Mouse (Mus musculus): ENCODE results near the gene Nol3. TPM values are rescaled to one million over a fixed set of nuclear protein-coding genes. Genes with fewer than 3 reads are reported as not detected.

Gene Nol3
- polyA plus RNA-seq, 1 experiment from 2014 or later: 2.8 TPM

DNA sequence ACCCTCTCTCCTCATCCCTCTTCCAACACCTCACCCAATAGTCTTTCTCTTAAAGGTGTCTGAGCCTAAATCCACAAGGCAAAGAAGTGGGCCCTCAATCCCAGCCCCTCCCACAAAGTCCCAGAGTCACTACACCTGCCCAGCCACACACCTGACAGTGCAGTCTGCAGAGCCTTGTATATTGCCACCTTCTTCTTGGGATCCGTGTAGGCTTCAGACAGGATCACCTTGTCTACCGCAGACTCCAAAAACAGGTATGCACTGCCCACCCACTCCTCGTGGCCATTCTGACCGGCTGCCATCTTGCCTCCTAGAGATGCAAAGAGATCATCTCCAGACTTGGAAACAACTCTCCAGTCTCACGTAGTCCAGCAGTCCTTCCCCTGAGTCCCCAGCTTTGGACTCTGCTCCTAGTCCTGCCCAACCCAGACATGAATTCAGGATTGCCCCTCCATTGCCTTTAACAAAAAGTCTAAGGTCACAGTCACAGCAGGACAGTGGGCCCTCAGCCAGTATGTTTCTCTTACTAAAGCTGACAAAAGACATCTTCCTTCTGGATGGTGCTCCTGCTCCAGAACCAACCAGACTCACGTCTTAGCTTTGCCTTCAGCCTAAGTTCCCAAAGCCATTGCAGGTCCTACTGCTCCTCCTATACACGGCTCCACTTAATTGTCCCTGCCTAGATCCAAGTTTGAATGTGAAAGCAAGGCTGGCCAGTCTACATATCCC lies 15.4 kb upstream of the Nol3 start:
- Histone ChIP-seq H3K9me3 (ENCODE audit: control insufficient read depth, low read length) (peaks cover 2% of the 10 kb centered on the region; the same call in 1 of the 2 replicates), H3K36me3 (ENCODE audit: control insufficient read depth, insufficient read depth) (no peaks in the 10 kb centered on the region), H3K4me1 (replicated peaks; ENCODE audit: control insufficient read depth, insufficient read depth, low read length) (peaks cover 24% of the 10 kb centered on the region), H3K27me3 (replicated peaks; ENCODE audit: control insufficient read depth, insufficient read depth, low read length) (peaks cover 60% of the 10 kb centered on the region), H3K27ac (ENCODE audit: low read length) (no peak overlapping the region), H3K4me2 (ENCODE audit: low read length) (no peak overlapping the region), H3K4me3 (replicated peaks; ENCODE audit: low read length) (no peak overlapping the region), H3K9ac (replicated peaks; ENCODE audit: low read depth, low read length) (no peak overlapping the region)
- 58% methylated on average over 7 of the region's 7 CpGs for whole genome bisulfite sequencing
- ATAC-seq: no peak

DNA sequence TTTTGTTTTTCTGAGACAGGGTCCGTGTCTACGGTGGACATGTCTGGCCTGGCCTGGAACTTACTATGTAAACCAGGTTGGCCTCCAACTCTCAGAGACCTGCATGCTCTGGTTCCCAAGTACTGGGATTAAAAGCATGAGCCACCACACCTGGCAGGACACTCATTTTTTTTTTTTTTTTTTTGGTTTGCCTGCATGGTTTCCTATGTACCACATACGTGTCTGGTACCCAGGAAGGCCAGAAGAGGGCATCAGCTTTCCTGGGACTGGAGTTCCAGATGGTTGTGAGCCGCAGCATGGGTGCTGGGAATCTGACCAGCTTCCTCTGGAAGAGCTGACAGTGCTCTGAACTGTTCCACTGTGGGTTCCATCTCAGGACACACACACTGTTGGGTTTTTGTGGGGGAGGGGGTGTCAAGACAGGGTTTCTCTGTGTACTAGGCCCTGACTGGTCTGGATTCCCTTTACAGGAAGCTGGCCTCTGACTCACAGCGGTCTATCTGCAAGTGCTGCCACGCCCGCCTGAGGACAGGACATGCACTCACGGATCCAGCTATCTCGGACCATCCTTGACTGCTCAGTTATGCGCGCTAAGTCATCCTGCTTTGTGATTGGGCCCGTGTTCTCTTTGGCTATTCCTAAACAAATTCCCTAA lies 14.5 kb upstream of the Nol3 start:
- no peaks in the 10 kb centered on the region for H3K36me3 ChIP-seq (ENCODE audit: control insufficient read depth, insufficient read depth)
- WGBS: 87% methylated on average over 12 of the region's 12 CpGs
- H3K27me3 ChIP-seq (replicated peaks; ENCODE audit: control insufficient read depth, insufficient read depth, low read length): peaks cover 66% of the 10 kb centered on the region
- H3K9ac ChIP-seq (replicated peaks; ENCODE audit: low read depth, low read length): no peak overlapping the region
- no peak for ATAC-seq
- peaks cover 5% of the 10 kb centered on the region for H3K9me3 ChIP-seq (ENCODE audit: control insufficient read depth, low read length)
- peaks cover 24% of the 10 kb centered on the region for H3K4me1 ChIP-seq (replicated peaks; ENCODE audit: control insufficient read depth, insufficient read depth, low read length)
- H3K27ac ChIP-seq (ENCODE audit: low read length): no peak overlapping the region
- no peak overlapping the region for H3K4me2 ChIP-seq (ENCODE audit: low read length)
- H3K4me3 ChIP-seq (replicated peaks; ENCODE audit: low read length): no peak overlapping the region

DNA sequence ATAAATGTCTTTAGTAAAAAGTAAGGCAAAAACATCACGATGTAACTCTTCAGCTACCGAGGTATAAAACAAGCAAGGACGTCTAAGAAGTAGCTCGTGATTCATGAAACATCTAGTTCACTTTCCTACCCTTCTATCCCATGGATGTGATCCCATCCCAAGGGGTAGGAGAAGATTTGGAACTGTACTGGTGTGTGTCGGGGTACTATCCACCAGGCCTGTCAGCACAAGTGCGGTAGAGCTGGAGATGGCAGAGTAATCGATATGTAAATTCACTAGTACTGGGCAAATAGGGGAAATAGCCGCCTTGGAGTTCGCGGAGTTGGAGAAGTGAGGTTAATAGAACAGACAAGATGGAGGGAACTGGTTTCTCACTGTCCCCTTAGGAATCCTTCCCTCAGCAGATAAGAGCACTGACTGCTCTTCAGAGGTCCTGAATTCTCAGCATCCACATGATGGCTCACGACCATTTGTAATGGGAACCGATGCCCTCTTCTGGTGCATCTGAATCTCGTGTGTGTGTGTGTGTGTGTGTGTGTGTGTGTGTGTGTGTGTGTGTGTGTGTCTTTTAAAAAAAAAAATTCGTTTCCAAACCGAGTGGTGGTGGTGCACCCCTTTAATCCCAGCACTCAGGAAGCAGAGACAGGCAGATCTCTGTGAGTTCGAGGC lies 12.6 kb upstream of the Nol3 start:
- Histone ChIP-seq H3K9me3 (ENCODE audit: control insufficient read depth, low read length) (peaks cover 5% of the 10 kb centered on the region), H3K4me1 (replicated peaks; ENCODE audit: control insufficient read depth, insufficient read depth, low read length) (peaks cover 29% of the 10 kb centered on the region), H3K27me3 (replicated peaks; ENCODE audit: control insufficient read depth, insufficient read depth, low read length) (peaks cover 78% of the 10 kb centered on the region), H3K4me2 (ENCODE audit: low read length) (no peak overlapping the region), H3K36me3 (ENCODE audit: control insufficient read depth, insufficient read depth) (no peaks in the 10 kb centered on the region), H3K9ac (replicated peaks; ENCODE audit: low read depth, low read length) (no peak overlapping the region), H3K27ac (ENCODE audit: low read length) (no peak overlapping the region), H3K4me3 (replicated peaks; ENCODE audit: low read length) (no peak overlapping the region; the same call in 1 of the 2 replicates)
- WGBS: 38% methylated on average over 16 of the region's 16 CpGs
- ATAC-seq: no peak

DNA sequence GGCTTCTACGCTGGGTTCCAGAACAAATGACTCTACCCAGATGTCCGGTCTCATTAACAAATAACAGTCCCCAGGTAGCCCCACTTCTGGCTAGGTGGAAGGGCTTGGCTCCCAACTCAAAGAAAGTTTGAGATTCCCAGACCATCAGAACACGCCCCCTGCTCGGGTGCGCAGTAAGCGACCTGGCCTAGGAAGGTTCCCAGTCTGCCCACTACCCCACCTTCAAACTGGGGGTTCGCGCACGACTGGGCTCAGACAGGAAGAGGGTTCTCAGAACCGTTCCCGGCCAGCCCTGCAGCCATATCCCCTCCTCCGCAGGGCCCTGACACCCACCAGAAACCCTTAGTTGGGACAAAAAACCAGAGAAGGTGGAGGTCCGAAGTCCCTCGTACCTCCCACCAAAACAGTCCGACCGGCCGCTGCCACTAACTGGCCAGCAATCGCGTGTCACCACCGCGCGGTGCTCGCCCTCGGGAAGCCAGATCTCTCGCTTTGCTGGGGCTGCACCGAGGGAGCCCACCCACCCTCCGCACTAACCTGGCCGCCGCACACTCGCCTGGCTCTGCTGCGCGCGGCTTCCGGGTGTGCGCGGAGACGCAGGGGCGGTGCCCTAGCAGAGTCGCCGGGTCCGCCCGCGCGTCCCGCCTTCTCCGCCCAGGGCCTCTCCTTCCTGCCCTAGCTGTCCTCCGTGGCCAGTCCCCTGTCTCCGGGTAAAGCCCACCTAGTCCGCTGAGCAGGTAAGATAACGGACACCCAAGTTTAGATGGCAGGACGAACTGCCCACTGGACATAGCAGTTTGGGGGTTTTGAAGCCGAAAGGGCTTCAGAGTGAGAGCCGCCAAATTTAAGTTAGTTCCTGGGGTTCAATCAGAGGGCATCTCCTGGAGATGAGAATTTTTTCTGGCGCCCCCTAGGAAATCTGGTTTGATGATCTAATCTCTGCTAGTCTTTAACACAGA lies 11.6 kb upstream of the Nol3 start, which contains the start of the genes Tradd and Fbxl8:
Tradd (minus strand) TSS at position 586 of the 959 bp plus-strand sequence.
Fbxl8 (plus strand) TSS at position 625 of the 959 bp plus-strand sequence.
- peak; percentile 34 for ATAC-seq
- Histone ChIP-seq H3K4me2 (ENCODE audit: low read length) (peak within 1 kb of the TSS; percentile 89), H3K9me3 (ENCODE audit: control insufficient read depth, low read length) (peaks cover 5% of the 10 kb centered on the region), H3K27ac (ENCODE audit: low read length) (no peak within 1 kb of the TSS), H3K27me3 (replicated peaks; ENCODE audit: control insufficient read depth, insufficient read depth, low read length) (peaks cover 78% of the 10 kb centered on the region), H3K4me3 (replicated peaks; ENCODE audit: low read length) (peak within 1 kb of the TSS; percentile 73), H3K4me1 (replicated peaks; ENCODE audit: control insufficient read depth, insufficient read depth, low read length) (peaks cover 29% of the 10 kb centered on the region), H3K9ac (replicated peaks; ENCODE audit: low read depth, low read length) (peak within 1 kb of the TSS; percentile 73), H3K36me3 (ENCODE audit: control insufficient read depth, insufficient read depth) (no peaks in the 10 kb centered on the region)
- WGBS: under 1% methylated on average over 48 of the region's 54 CpGs

- H3K27ac ChIP-seq (ENCODE audit: low read length): no peak overlapping the region
- WGBS: 16% methylated on average over 10 of the region's 10 CpGs
- H3K4me3 ChIP-seq (replicated peaks; ENCODE audit: low read length): peak overlapping the region; percentile 73
Observed at GRCm38 (mm10) chr8:105265128-105265527, 10.8 kb upstream of the Nol3 start.

DNA sequence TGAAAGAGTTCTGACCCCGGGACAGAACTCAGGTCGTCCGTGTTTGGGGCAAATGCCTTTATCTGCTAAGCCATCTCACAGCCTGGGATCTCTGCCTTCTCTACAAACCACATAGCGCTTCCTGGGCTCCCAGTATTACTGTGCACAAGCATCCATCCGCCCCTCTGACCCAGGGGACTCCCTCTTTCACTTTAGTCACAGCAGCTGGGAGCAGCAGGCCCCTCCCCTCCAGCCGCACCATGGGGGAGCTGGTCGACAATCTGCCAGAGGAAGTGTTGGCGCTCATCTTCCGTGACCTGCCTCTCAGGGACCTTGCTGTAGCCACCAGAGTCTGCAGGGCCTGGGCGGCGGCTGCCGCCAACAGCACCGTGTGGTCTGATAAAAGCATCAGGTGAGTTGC lies 9.2 kb upstream of the Nol3 start:
- 6% methylated on average over 13 of the region's 13 CpGs for WGBS
- Histone ChIP-seq H3K27ac (ENCODE audit: low read length) (no peak overlapping the region), H3K4me1 (replicated peaks; ENCODE audit: control insufficient read depth, insufficient read depth, low read length) (peaks cover 35% of the 10 kb centered on the region), H3K36me3 (ENCODE audit: control insufficient read depth, insufficient read depth) (no peaks in the 10 kb centered on the region), H3K4me2 (ENCODE audit: low read length) (no peak overlapping the region), H3K9me3 (ENCODE audit: control insufficient read depth, low read length) (peaks cover 3% of the 10 kb centered on the region; the same call in 1 of the 2 replicates), H3K4me3 (replicated peaks; ENCODE audit: low read length) (no peak overlapping the region), H3K9ac (replicated peaks; ENCODE audit: low read depth, low read length) (no peak overlapping the region), H3K27me3 (replicated peaks; ENCODE audit: control insufficient read depth, insufficient read depth, low read length) (peaks cover 79% of the 10 kb centered on the region)
- no peak for ATAC-seq

More at GRCm38 (mm10) chr8:105265128-105265527, 10.8 kb upstream of the Nol3 start:
- peak overlapping the region; percentile 89 for H3K4me2 ChIP-seq (ENCODE audit: low read length)
- peaks cover 79% of the 10 kb centered on the region for H3K27me3 ChIP-seq (replicated peaks; ENCODE audit: control insufficient read depth, insufficient read depth, low read length)
- peaks cover 29% of the 10 kb centered on the region for H3K4me1 ChIP-seq (replicated peaks; ENCODE audit: control insufficient read depth, insufficient read depth, low read length)
- ATAC-seq: no peak
- no peak overlapping the region; the same call in 1 of the 2 replicates for H3K9ac ChIP-seq (replicated peaks; ENCODE audit: low read depth, low read length)
- no peaks in the 10 kb centered on the region for H3K36me3 ChIP-seq (ENCODE audit: control insufficient read depth, insufficient read depth)
- H3K9me3 ChIP-seq (ENCODE audit: control insufficient read depth, low read length): peaks cover 5% of the 10 kb centered on the region

- Histone ChIP-seq H3K9ac (replicated peaks; ENCODE audit: low read depth, low read length) (peak overlapping the region; percentile 61), H3K36me3 (ENCODE audit: control insufficient read depth, insufficient read depth) (no peaks in the 10 kb centered on the region), H3K4me1 (replicated peaks; ENCODE audit: control insufficient read depth, insufficient read depth, low read length) (peaks cover 35% of the 10 kb centered on the region), H3K27me3 (replicated peaks; ENCODE audit: control insufficient read depth, insufficient read depth, low read length) (peaks cover 92% of the 10 kb centered on the region), H3K4me2 (ENCODE audit: low read length) (peak overlapping the region; percentile 90), H3K9me3 (ENCODE audit: control insufficient read depth, low read length) (peaks cover 3% of the 10 kb centered on the region; the same call in 1 of the 2 replicates), H3K4me3 (replicated peaks; ENCODE audit: low read length) (peak overlapping the region; percentile 57), H3K27ac (ENCODE audit: low read length) (no peak overlapping the region)
- peak; percentile 92 for ATAC-seq
- under 1% methylated on average over 65 of the region's 65 CpGs for WGBS
Observed at GRCm38 (mm10) chr8:105268342-105269074, 7.4 kb upstream of the Nol3 start.

GRCm38 (mm10) chr8:105269075-105269458 lies 6.9 kb upstream of the Nol3 start:
- Histone ChIP-seq H3K27me3 (replicated peaks; ENCODE audit: control insufficient read depth, insufficient read depth, low read length) (peaks cover 91% of the 10 kb centered on the region), H3K9me3 (ENCODE audit: control insufficient read depth, low read length) (peaks cover 3% of the 10 kb centered on the region; the same call in 1 of the 2 replicates), H3K4me1 (replicated peaks; ENCODE audit: control insufficient read depth, insufficient read depth, low read length) (peaks cover 33% of the 10 kb centered on the region), H3K27ac (ENCODE audit: low read length) (no peak overlapping the region), H3K4me2 (ENCODE audit: low read length) (peak overlapping the region; percentile 90), H3K36me3 (ENCODE audit: control insufficient read depth, insufficient read depth) (no peaks in the 10 kb centered on the region), H3K4me3 (replicated peaks; ENCODE audit: low read length) (peak overlapping the region; percentile 57), H3K9ac (replicated peaks; ENCODE audit: low read depth, low read length) (peak overlapping the region; percentile 61)
- ATAC-seq: no peak
- WGBS: 1% methylated on average over 10 of the region's 10 CpGs
